Mouse (Mus musculus): ENCODE results near the gene Vamp2.
A peak's percentile ranks its signal among the peaks of the same experiment; 100 is the strongest.

Vamp2 gene

GRCm38 (mm10) chr11:69116843-69117242 lies 28.6 kb downstream of the Vamp2 start:
- DNase-seq (ENCODE audit: low read depth), result no peak

GRCm38 (mm10) chr11:69117737-69118695 lies 29.7 kb downstream of the Vamp2 start:
- DNase-seq (ENCODE audit: low read depth), result peak; percentile 65

- DNase-seq (ENCODE audit: low read depth), result peak; percentile 93
These were observed 30.5 kb downstream of the Vamp2 start for GRCm38 (mm10) chr11:69118765-69119164.

GRCm38 (mm10) chr11:69119446-69120155 lies 31.3 kb downstream of the Vamp2 start:
- no peak for DNase-seq (ENCODE audit: low read depth)

DNA sequence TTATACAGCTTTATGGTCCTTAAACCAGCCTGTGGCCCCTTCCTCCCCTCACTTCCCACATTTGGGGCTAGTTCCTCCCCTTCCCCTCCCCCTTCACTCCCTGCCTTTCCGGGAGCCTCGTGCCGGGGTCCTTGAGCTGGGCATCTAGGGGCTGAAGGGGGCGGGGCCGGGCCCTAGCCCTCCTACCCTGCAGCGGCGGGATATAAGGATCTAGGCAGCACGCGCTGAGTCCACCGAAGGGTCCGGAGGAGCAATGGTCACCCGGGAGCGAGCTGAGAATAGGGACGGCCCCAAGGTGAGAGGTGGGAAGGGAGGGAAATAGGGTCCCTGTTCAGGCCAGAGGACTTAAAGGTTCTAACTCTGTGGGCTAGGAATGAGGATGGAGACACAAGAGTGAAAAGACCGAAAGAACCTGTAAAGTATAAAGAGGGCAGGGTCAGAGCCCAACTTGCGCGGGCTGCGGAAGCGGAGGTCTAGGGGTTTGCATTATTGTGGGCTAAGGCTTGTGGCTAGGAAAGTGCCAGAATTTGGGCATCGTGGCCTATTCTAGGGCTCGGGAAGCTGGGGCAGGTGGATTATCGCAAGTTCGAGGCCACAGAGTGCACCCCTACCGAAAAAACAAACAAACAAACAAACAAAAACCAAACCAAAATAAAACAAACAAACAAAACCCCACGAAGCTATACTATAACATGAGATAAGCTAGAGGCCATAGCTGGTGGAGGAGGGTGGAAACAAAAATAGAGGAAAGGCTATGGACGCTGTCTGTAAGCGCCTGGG lies 32.1 kb downstream of the Vamp2 start, which contains the start of gene Hes7:
Gene Hes7 (plus strand): TSS at position 184 of the 780 bp plus-strand sequence.
- no peak for DNase-seq (ENCODE audit: low read depth)

GRCm38 (mm10) chr11:69121001-69121740 lies 32.9 kb downstream of the Vamp2 start:
- peak; percentile 52 for DNase-seq (ENCODE audit: low read depth)

DNA sequence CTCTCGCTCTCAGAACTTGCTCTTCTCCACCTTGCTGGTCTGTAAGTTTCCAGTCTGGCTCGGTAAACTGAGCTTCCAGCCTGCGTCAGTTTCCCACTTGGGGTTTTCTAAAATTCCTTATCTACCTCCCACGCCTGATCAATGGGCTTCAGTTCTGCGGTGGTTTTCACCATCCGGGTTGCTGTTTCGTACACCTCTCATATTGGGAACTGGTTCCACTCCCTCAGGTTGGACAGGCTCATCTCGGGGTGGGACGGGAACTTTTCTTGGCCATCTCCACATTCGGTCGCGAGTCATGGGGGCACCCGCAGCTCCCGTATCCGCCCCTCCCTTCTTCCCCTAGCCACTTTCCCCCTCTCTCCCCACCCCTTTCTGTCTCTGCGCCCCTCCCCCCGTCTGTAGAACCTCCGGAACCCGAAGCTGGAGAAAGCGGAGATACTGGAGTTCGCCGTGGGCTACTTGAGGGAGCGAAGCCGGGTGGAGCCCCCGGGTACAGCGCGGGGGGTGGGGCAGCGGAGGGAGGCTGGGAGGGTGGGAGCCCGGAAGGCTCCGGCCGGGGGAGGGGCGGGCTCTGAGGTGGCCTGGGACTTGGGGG lies 33.5 kb downstream of the Vamp2 start:
- peak; percentile 67 for DNase-seq (ENCODE audit: low read depth)

DNA sequence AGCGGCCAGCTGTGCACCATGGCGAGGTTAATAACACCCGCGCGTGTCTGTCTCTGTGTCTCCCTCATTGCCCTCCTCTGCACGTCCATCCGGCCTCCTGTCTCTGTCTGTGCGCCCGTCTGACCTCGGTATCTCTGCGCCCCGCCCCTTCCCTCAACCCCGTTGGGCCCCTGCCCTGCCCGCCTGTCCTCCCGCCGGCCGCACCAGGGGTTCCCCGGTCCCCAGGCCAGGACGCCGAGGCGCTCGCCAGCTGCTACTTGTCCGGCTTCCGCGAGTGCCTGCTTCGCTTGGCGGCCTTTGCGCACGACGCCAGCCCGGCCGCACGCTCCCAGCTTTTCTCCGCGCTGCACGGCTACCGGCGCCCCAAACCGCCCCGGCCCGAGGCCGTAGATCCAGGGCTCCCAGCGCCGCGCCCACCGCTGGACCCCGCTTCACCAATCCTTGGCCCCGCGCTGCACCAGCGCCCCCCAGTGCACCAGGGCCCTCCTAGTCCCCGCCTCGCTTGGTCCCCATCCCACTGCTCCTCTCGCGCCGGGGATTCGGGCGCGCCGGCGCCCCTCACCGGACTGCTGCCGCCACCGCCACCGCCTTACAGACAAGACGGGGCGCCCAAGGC lies 34.2 kb downstream of the Vamp2 start, which contains the start of gene 9130213A22Rik:
Gene 9130213A22Rik (minus strand): TSS at position 254 of the 616 bp plus-strand sequence.
- DNase-seq (ENCODE audit: low read depth), result peak; percentile 97

DNA sequence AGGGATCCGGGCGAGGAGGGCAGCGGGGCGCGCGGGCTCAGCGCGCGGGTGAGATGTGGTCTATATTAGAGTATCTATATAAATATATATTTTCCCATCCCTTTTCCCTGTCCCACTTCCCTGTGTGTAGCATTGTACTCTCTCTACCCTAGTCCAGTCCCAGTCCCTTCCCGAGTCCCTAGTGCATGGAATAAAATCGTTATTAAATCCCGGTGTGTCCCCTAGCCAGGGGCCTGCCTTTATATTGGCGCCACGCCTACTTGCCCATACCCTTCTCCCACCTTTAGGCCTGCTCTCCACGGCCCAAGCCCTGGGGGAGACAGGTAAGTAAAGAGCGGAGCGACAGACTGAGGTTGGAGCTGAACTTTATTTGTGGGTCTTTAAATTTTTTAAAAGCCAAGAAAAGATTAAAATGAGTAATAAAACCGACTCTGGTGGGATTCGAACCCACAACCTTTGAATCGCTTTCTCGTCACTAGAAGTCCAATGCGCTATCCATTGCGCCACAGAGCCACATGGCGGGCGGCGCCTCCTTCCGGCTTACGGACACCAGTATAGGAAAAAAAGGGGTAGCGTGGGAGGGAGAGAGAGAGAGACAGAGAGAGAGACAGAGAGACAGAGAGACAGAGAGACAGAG lies 34.9 kb downstream of the Vamp2 start:
- DNase-seq (ENCODE audit: low read depth), result peak; percentile 97

- DNase-seq (ENCODE audit: low read depth), result peak; percentile 95
These were observed 35.6 kb downstream of the Vamp2 start for GRCm38 (mm10) chr11:69123693-69124497.

DNA sequence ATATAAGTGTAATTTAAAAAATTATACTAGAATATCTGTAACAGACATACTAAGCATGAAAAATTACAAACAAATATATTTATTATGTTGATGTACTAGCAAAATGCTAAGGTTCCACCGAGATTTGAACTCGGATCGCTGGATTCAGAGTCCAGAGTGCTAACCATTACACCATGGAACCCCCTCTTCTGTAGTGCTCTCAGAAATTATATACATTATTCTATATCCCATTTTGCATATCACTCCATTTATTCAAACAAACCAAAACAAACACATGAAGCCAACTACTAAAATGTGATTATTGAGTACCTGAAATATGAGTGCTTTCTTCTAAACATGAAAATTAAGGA lies 36.2 kb downstream of the Vamp2 start:
- DNase-seq (ENCODE audit: low read depth), result peak; percentile 88

DNA sequence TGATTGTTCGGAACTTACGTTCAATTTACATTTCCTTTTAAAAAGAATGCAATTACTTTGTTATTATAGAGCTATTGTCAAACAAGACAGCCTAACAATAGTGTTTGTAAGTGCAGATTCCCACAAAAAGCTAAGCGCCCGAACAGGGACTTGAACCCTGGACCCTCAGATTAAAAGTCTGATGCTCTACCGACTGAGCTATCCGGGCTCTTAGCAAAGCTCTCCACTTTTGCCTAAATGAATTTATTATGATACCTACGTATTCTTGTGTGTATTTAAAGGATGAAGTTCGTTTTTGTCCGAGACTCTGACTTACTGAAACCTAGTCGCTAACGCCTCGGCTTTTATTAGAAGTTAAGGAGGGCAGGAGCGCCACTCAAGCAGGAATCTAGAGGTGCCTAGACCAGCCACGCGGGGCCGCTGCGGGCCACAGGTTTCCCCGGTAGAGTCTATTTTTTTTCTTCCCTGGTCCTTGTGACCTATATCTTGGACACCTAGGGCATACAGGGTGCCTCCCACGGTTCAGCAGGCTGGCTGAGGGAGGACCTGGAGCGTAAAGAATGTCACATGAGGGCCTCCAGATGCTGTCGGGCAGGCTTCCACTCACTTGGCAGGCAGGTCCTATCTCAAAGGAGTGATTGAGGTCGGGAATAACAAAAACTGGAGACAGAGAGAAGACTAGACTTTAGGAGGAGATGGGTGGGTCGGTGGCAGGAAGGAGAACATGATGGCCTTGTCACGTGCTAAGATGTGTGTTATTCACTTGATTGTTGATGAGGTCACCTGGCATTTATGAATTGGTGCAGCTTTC lies 37.0 kb downstream of the Vamp2 start:
- DNase-seq (ENCODE audit: low read depth), result peak; percentile 92

- no peak for DNase-seq (ENCODE audit: low read depth)
These were observed 37.4 kb downstream of the Vamp2 start, which contains the start of gene Aloxe3 for GRCm38 (mm10) chr11:69125852-69125918. Gene Aloxe3, plus strand, starts transcription at chr11:69125896.

DNA sequence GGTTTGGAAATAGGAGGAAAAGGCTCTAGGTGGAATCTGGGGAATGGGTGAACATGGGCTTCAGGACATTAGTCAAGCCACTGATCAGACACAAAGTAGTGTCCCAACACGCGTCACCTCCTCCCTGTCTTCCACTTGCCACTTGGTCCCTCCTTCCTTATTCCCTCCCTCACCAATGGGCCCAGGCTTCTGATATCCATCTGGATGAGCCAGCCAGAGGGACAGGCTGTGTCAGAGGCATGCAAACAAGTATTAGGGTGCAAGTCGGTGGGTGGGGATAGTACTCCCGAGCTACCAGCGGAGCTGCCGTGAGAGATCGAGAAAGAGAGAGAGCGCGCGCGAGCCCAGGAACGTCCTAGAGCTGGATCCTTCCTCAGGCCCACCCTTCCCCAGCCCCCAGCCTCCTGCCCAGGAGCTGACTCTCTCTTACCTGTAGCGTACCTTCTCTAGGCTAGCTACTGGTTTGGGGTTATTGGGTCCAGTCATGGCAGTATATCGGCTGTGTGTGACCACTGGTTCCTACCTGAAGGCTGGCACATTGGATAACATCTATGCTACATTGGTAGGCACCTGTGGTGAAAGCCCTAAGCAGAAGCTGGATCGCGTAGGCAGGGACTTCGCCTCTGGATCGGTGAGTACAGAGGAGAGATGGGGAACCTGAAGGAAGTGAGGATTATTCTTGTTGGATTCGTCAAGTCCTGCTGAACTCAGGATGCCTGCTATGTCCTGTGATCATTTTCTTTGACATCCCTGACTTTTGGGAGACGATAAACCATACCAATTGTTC lies 37.8 kb downstream of the Vamp2 start:
- DNase-seq (ENCODE audit: low read depth), result no peak

DNA sequence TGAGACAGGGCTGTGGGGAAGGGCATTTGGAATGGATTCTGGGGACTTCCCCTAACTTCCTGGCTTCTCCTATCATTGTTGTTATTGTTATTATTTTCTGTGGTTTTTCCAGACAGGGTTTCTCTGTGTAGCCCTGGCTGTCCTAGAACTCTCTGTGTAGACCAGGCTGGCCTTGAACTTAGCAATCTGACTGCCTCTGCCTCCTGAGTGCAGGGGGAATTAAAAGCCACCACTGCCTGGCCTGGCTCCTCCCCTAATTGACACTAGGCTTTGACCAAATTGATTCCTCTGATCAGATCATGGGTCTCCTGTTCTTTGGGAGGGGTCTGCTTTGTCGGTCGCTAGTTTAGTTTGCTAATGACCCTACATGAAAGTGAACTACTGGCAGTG lies 38.4 kb downstream of the Vamp2 start:
- no peak for DNase-seq (ENCODE audit: low read depth)

GRCm38 (mm10) chr11:69128426-69129122 lies 40.3 kb downstream of the Vamp2 start:
- DNase-seq (ENCODE audit: low read depth), result no peak

DNA sequence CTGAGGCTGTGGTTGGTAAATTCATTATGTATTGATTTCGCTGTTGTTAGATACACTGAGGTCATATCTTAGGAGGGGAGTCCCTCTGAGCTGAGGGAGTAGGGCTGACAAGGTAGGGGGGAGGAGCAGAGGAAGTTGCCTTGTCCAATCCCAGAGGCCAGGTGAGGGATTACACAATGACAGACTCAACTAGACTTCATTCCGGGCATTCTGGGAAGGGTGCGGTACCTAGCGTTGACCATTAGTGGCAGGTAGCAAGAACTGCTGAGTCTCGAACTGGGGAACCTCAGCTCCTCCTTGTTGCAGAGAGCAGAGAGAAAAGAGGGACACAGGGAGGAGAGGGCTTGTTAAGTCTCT lies 45.3 kb downstream of the Vamp2 start:
- DNase-seq (ENCODE audit: low read depth), result no peak
